Mouse (Mus musculus) kidney, embryonic 14.5 days (tissue): ENCODE data around the gene Ppp1r21. TPM values are rescaled to one million over a fixed set of nuclear protein-coding genes. Genes with fewer than 3 reads are reported as not detected.

Experiments used
- ATAC-seq: fragments of 200-750 bp; cut with Nextera tagmentation; 2 replicates; pipeline ENCODE4 v1.8.0; 2017; ENCODE audit warnings: moderate number of reproducible peaks, mild to moderate bottlenecking, moderate TSS enrichment, moderate library complexity; ENCODE audit not compliant: low FRiP score, low TSS enrichment
- H3K27ac ChIP-seq: fragments of 300-500 bp; sonication (generic); 2 replicates; pipeline ENCODE4 v1.5.1; 2014; ENCODE audit warnings: low read depth, mild to moderate bottlenecking, low read length, moderate library complexity, mixed read lengths
- H3K27me3 ChIP-seq: fragments of 300-500 bp; sonication (generic); 2 replicates; pipeline ENCODE4 v1.6.1; 2014; ENCODE audit warnings: mild to moderate bottlenecking, low read length; ENCODE audit not compliant: control insufficient read depth, insufficient read depth
- H3K36me3 ChIP-seq: fragments of 300-500 bp; sonication (generic); 2 replicates; pipeline ENCODE4 v1.6.1; 2014; ENCODE audit warnings: low read length, mixed read lengths; ENCODE audit not compliant: control insufficient read depth, insufficient read depth
- H3K4me1 ChIP-seq: fragments of 300-500 bp; sonication (generic); 2 replicates; pipeline ENCODE4 v1.6.1; 2014; ENCODE audit warnings: low read length, mixed read lengths; ENCODE audit not compliant: control insufficient read depth, insufficient read depth
- H3K4me2 ChIP-seq: fragments of 300-500 bp; sonication (generic); replicated peaks from 2 replicates; pipeline ENCODE4 v1.6.1; 2014; ENCODE audit warnings: low read depth, mild to moderate bottlenecking, low read length
- H3K4me3 ChIP-seq: fragments of 300-500 bp; sonication (generic); 2 replicates; pipeline ENCODE4 v1.5.1; 2014; ENCODE audit warnings: mild to moderate bottlenecking, low read length
- H3K9ac ChIP-seq: fragments of 300-500 bp; sonication (generic); 2 replicates; pipeline ENCODE4 v1.6.1; 2014; ENCODE audit warnings: low read depth, mild to moderate bottlenecking, low read length, moderate library complexity
- H3K9me3 ChIP-seq: fragments of 300-500 bp; sonication (generic); 2 replicates; pipeline ENCODE4 v1.6.1; 2016; ENCODE audit warnings: low read length; ENCODE audit not compliant: control insufficient read depth
- WGBS: fragments of 180-500 bp; shearing (Covaris S2); extraction: QIAGEN DNeasy Blood & Tissue Kit; methylation state at CpG from one replicate; pipeline ENCODE4 v1.1.7; 2014; 5-methylcytosine and 5-hydroxymethylcytosine counted together
- polyA plus RNA-seq: library from polyadenylated mRNA; unstranded; fragments of >200 nt; fragmentation: Nextera tagmentation; extraction: Ambion mirVana; gene quantifications from 2 replicates; pipeline ENCODE4 v1.2.1, GENCODE M21; 2014

The Ppp1r21 gene
- polyA plus RNA-seq, 1 experiment from 2014 or later = 30.3 TPM

- no peak overlapping the region for H3K9ac ChIP-seq
- no peaks in the 10 kb centered on the region for H3K27me3 ChIP-seq
- no peak overlapping the region for H3K4me2 ChIP-seq
- 84% methylated on average over 20 of the region's 20 CpGs for WGBS
- H3K4me1 ChIP-seq = no peaks in the 10 kb centered on the region
- no peak overlapping the region for H3K4me3 ChIP-seq
- peaks cover 31% of the 10 kb centered on the region for H3K36me3 ChIP-seq
- H3K27ac ChIP-seq = no peak overlapping the region
- H3K9me3 ChIP-seq = no peaks in the 10 kb centered on the region
- no peak for ATAC-seq
Measured at GRCm38 (mm10) chr17:88578522-88579242, 48.8 kb downstream of the Ppp1r21 start.

- Histone ChIP-seq H3K27me3 (no peaks in the 10 kb centered on the region), H3K4me3 (no peak overlapping the region), H3K36me3 (peaks cover 42% of the 10 kb centered on the region), H3K27ac (no peak overlapping the region), H3K4me2 (no peak overlapping the region), H3K4me1 (no peaks in the 10 kb centered on the region), H3K9me3 (no peaks in the 10 kb centered on the region; the same call in 1 of the 2 replicates), H3K9ac (no peak overlapping the region)
- ATAC-seq = no peak
- 77% methylated on average over 6 of the region's 6 CpGs for WGBS
Measured at GRCm38 (mm10) chr17:88580556-88580955, 50.6 kb downstream of the Ppp1r21 start.

GRCm38 (mm10) chr17:88581511-88582021 is 51.6 kb downstream of the Ppp1r21 start:
- H3K4me3 ChIP-seq = no peak overlapping the region
- no peaks in the 10 kb centered on the region for H3K4me1 ChIP-seq
- peaks cover 46% of the 10 kb centered on the region for H3K36me3 ChIP-seq
- H3K27ac ChIP-seq = no peak overlapping the region
- 65% methylated on average over 6 of the region's 6 CpGs for WGBS
- ATAC-seq = no peak
- no peaks in the 10 kb centered on the region; the same call in 1 of the 2 replicates for H3K9me3 ChIP-seq
- H3K4me2 ChIP-seq = no peak overlapping the region
- H3K27me3 ChIP-seq = no peaks in the 10 kb centered on the region
- no peak overlapping the region for H3K9ac ChIP-seq

GRCm38 (mm10) chr17:88582999-88583398 is 53.1 kb downstream of the Ppp1r21 start:
- Histone ChIP-seq H3K27ac (no peak overlapping the region), H3K9ac (no peak overlapping the region), H3K36me3 (peaks cover 49% of the 10 kb centered on the region), H3K4me3 (no peak overlapping the region), H3K27me3 (no peaks in the 10 kb centered on the region), H3K4me1 (no peaks in the 10 kb centered on the region), H3K9me3 (no peaks in the 10 kb centered on the region; the same call in 1 of the 2 replicates), H3K4me2 (no peak overlapping the region)
- 72% methylated on average over 11 of the region's 11 CpGs for WGBS
- no peak for ATAC-seq

GRCm38 (mm10) chr17:88583411-88583810 is 53.5 kb downstream of the Ppp1r21 start:
- Histone ChIP-seq H3K9ac (no peak overlapping the region), H3K36me3 (peaks cover 53% of the 10 kb centered on the region), H3K27ac (no peak overlapping the region), H3K4me2 (no peak overlapping the region), H3K27me3 (no peaks in the 10 kb centered on the region), H3K9me3 (no peaks in the 10 kb centered on the region; the same call in 1 of the 2 replicates), H3K4me3 (no peak overlapping the region), H3K4me1 (no peaks in the 10 kb centered on the region)
- no peak for ATAC-seq
- WGBS = 52% methylated on average over 8 of the region's 8 CpGs

- Histone ChIP-seq H3K36me3 (peaks cover 38% of the 10 kb centered on the region), H3K27me3 (no peaks in the 10 kb centered on the region), H3K4me2 (no peak overlapping the region), H3K27ac (no peak overlapping the region), H3K9me3 (no peaks in the 10 kb centered on the region; the same call in 1 of the 2 replicates), H3K4me3 (no peak overlapping the region), H3K9ac (no peak overlapping the region), H3K4me1 (no peaks in the 10 kb centered on the region)
- no peak for ATAC-seq
- 88% methylated on average over 15 of the region's 15 CpGs for WGBS
Measured at GRCm38 (mm10) chr17:88587371-88587770, 57.5 kb downstream of the Ppp1r21 start.

- no peaks in the 10 kb centered on the region for H3K4me1 ChIP-seq
- peaks cover 37% of the 10 kb centered on the region for H3K36me3 ChIP-seq
- 94% methylated on average over 8 of the region's 8 CpGs for WGBS
- no peaks in the 10 kb centered on the region for H3K27me3 ChIP-seq
- no peak for ATAC-seq
- no peak overlapping the region for H3K27ac ChIP-seq
- no peak overlapping the region for H3K4me2 ChIP-seq
- no peak overlapping the region for H3K9ac ChIP-seq
- H3K9me3 ChIP-seq = no peaks in the 10 kb centered on the region; the same call in 1 of the 2 replicates
- no peak overlapping the region for H3K4me3 ChIP-seq
Measured at GRCm38 (mm10) chr17:88588228-88588627, 58.3 kb downstream of the Ppp1r21 start.

GRCm38 (mm10) chr17:88590251-88590650 is 60.3 kb downstream of the Ppp1r21 start:
- Histone ChIP-seq H3K4me3 (no peak overlapping the region), H3K4me2 (no peak overlapping the region), H3K9ac (no peak overlapping the region), H3K9me3 (no peaks in the 10 kb centered on the region), H3K4me1 (no peaks in the 10 kb centered on the region), H3K36me3 (peaks cover 24% of the 10 kb centered on the region), H3K27ac (no peak overlapping the region), H3K27me3 (no peaks in the 10 kb centered on the region)
- no peak for ATAC-seq
- 87% methylated on average over 6 of the region's 6 CpGs for WGBS

- Histone ChIP-seq H3K4me1 (peaks cover 3% of the 10 kb centered on the region; the same call in 1 of the 2 replicates), H3K36me3 (no peaks in the 10 kb centered on the region), H3K9me3 (no peaks in the 10 kb centered on the region), H3K27me3 (no peaks in the 10 kb centered on the region), H3K4me2 (no peak overlapping the region), H3K9ac (no peak overlapping the region), H3K4me3 (no peak overlapping the region), H3K27ac (no peak overlapping the region)
- no peak for ATAC-seq
- WGBS = 89% methylated on average over 4 of the region's 4 CpGs
Measured at GRCm38 (mm10) chr17:88595071-88595470, 65.2 kb downstream of the Ppp1r21 start.
